Comparison of ENCODE assay signal across 8 mouse cellular contexts in the genomic region with DNA sequence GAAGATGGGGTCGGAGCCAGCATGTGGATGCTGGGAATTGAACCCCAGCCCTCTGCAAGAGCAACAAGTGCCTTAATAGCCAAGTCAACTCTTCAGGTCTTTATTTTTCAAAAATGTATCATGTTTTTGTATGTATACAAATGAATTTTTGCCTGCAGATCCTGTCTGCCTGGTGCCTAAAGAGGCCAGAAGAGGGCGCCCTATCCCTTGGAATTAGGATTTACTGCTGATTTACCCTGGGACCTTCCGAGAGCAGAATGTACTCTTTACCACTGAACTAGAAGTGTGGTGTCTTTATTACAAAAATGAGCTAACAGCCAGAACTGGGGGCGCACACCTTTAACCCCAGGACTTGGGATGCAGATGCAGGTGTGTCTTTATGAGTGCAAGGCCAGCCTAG.
DNase-seq lines count a peak whose midpoint lies in the region; ATAC-seq lines count a peak whose summit lies in the region.

No protein-coding gene starts in this region.

- DNase-seq in 416B (ENCODE audit: low read depth) (peak; percentile 80), ES-CJ7 (ENCODE audit: low read depth, low spot score) (peak; percentile 50)
- DNase-seq in cerebellum, adult 11-12 months = peak; percentile 58
- DNase-seq in kidney, postnatal 14 days = peak; percentile 78
- DNase-seq in lung, adult 18-20 months = peak; percentile 36 to 65
- peak; percentile 43 for DNase-seq in right cerebral cortex, postnatal 25 days
- DNase-seq in yolk sac, embryonic 10.5 days (ENCODE audit: low spot score) = peak; percentile 54

- peak; percentile 75 for ATAC-seq in frontal cortex, adult (ENCODE audit: low TSS enrichment)

Comparison
In these comparisons a context has a peak if more than half of its experiments do, and no peak if none do; other contexts are left out.
1. Peak in every context shown above with its lines: DNase-seq and ATAC-seq.